Mouse (Mus musculus) adrenal gland, postnatal 25 days (tissue): ENCODE data around the gene Cldn20. TPM values are rescaled to one million over a fixed set of nuclear protein-coding genes. Genes with fewer than 3 reads are reported as not detected.
A peak's percentile ranks its signal among the peaks of the same experiment; 100 is the strongest.

Source experiments
- DNase-seq: peaks from one replicate; pipeline ENCODE4 v3.0.0; 2021; ENCODE audit warnings: mixed read lengths
- long read RNA-seq: library from polyadenylated mRNA; stranded (forward); transcript quantifications from one replicate; pipeline ENCODE4 v2.0.0, GENCODE M21; 2021
- total RNA-seq: library from RNA; stranded (reverse); gene quantifications from 2 replicates; pipeline ENCODE4 v1.2.3, GENCODE M21; 2021

Gene Cldn20
- 0.70 TPM in 1 of 2 replicates, not detected in the other for total RNA-seq
- long read RNA-seq, result 0 reads

DNA sequence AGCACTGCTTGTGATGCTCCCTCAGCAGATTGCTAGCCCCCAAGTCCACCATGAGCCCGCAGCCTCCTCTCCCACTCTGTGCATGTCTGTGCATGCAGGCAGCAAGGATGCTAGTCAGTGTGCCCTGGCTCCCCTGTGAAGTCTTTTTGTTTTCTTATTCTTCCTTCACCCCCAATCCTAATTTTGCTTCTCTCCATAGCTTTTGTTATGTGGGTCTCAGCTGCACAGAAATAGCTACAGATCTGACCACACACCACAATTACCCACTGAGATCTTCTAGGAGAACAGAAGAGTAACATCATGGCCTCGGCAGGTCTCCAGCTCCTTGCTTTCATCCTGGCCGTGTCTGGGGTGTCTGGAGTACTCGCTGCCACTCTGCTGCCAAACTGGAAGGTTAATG is at the start of gene Cldn20:
Gene Cldn20 (plus strand): TSS at position 301 of the 400 bp plus-strand sequence.
- no peak for DNase-seq

GRCm38 (mm10) chr17:3483091-3483490 is 49.3 kb upstream of the Cldn20 start:
- no peak for DNase-seq

DNA sequence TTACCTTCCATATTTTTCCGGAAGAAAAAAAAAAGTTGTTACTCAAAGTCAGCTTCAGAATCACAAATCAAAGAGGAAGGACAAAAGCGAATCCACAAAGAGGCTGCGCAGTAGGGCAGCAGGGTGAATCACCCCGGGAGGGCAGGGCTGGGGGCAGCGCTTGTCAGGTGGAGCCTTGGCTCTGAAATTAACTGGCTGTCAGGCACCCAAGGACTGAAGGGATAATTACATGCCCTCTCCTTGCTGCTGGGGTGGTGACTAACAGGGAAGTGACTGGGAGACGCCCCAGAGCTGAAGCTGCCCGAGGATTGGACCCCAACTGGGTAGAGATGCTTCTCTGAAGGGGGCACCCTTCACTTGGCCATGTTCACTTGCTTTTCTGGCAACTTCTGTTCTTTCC is 46.5 kb upstream of the Cldn20 start:
- DNase-seq, result peak; percentile 69

GRCm38 (mm10) chr17:3487211-3487610 is 45.1 kb upstream of the Cldn20 start:
- DNase-seq, result no peak

DNA sequence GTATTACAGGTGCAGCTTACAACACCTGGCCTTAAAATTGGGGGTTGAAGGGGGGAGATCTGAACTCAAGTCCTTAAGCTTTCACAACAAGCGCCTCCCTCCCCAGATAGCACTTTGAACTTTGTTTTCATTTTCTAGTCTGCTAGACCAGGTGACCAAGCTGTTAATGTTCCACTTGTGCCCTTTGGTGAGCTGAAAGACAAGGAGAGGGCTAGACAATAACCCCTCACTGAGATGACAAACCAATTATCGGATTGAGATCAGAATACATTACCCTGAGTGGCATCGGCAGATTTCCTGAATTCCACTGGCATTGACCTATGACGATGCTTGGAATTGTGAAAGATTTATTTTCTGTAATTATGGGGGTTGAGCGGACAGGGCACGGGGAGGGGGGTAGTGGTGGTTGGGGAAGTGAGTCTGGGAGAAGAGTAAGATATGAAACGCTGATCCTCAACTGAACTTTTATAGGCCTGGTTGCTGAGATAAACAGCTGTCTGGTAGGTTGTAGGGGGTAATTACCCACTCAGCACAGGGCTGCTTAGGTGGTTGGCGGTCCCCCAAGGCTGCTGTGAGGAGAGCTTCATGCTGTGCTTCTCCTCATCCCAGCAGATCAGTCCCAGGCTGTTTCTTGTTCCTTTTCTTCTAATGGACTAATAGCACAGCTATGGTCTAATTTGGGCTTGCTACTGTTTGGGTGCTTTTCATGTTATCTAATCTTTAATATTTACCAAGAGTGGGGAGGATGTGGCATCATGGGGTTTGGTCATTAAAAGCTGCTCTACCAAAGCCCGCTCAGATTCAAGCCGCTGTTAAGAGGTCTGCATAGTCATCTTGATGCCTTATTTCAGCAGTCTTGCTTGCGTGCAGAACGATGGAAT is 44.4 kb upstream of the Cldn20 start:
- DNase-seq, result no peak

DNA sequence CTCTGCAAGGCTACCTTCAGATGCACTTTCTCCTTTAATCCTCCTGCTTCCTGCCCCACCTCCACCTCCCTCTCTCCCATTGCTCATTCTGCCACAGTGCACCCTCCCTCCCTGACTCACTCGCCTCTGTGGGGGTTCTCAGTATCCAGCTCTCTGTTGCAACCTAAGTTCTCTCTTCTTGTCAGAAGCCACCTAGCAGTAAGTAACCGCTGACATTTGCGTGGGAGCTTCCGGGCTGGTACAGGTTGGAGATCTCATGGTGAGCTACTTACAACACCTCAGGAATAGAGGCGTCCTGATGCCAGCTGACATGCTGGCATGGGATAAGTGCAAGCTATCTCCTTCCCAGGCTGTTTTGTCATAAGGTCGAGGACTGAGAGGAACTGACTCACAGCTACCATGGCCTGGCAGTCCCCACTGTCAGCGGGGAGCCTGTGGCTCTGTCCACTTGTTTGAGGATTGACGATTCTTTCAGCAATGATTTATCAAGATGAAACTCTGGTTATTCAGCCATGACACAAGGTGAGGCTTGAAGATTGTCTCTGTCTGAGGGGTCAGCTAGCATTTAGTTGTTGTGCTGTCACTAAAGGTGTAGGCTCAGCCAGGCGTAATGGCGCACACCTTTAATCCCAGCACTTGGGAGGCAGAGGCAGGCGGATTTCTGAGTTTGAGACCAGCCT is 42.0 kb upstream of the Cldn20 start:
- DNase-seq, result peak; percentile 49

DNA sequence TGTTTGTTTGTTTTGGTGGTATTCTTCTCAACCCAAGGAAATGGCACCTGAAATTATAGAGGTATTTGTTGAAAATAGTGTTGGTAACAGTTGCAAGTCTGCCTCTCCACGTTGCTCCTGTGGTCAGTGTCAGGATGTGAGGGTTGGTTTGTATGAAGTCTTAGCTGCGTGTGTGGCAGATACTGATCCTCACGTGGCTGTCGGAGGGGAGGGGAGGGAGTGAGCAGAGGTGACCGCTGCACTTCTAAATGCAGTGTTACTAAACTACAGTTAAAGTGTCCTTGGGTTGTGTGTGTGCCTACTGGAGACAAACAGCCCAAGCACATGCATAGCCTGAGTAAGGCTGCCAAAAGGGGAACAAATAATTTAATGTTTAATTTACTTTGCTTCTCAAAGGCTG is 41.3 kb upstream of the Cldn20 start:
- DNase-seq, result peak; percentile 27

DNA sequence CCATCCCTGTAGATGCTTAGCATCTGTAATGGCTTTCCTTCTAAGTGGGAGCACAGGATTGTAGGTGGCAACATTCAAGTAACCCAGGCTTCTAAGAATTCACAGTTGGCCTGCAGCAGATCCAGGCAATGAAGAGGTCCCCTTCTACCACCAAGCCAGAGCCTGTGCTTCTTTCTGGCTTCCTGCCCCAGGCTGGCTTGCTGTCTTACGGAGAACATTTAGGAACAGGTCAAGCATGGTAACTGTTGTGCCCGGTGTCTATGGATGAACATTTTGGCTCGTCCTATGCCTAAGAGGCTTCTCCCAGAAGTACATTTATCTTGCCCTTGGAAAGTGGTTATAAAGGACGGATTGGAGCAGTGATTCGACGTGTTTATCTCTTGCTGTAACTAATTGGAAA is 40.7 kb upstream of the Cldn20 start:
- no peak for DNase-seq

DNA sequence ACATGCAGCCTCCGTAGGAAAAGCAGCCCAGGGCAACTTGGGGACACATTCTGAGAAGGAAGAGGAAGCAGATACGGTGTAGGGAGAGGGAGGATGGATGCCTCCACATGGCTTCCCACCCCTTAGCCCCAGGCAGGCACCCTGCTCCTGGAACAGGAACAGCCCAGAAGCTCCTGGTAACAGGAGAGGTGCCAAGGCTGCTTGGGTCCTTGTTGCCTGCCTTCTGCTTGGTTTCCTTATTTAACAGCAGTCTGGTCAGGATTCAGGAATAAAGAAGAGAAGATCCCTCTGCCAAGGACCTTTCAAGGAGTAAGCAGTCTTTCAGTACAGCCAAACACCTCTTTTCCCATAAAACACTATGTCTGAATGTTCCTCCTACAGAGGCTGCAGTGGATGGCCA is 36.8 kb upstream of the Cldn20 start:
- DNase-seq, result no peak

GRCm38 (mm10) chr17:3496080-3496479 is 36.3 kb upstream of the Cldn20 start:
- no peak for DNase-seq

GRCm38 (mm10) chr17:3498086-3498485 is 34.3 kb upstream of the Cldn20 start:
- peak; percentile 42 for DNase-seq

DNA sequence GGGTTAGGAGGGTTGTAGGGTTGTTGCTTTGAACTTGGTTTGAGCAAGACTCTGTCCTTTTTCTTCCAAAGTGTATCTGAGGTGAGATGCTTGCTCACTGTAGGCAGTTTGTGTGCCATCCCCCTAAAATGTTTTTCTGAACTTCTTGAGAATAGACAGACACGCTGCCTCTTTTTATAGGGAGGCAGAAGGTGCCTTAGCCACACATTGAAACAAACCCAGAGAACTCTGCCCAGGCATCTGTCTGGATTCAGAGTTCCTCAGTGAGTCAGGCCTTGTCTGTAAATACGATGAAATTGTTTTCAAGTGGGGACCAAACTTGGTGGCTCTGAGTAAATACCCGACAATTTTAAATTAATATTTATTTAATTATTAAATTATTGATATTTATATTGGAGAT is 33.8 kb upstream of the Cldn20 start:
- DNase-seq, result no peak

DNA sequence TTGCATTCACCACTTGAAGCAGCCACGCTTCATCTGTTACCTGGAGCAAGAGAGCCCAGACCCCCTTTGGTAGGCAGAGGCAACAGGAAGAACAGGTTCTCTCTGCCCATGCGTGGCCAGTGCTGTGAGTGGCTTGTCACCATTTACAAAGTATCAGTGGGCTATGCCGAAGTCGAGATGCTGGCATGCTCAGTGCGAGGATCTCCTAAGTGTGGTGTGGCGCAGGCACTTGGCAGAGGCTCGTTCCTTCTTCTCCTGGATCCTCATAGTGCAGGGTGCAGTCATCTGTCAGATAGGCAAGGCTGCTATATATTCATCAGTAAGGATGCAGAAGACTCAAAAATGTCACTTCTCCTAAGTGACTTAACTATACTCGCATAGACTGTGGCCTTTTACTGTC is 32.9 kb upstream of the Cldn20 start:
- no peak for DNase-seq

- no peak for DNase-seq
Measured at GRCm38 (mm10) chr17:3500076-3500475, 32.3 kb upstream of the Cldn20 start.

GRCm38 (mm10) chr17:3500936-3501335 is 31.4 kb upstream of the Cldn20 start:
- DNase-seq, result no peak

DNA sequence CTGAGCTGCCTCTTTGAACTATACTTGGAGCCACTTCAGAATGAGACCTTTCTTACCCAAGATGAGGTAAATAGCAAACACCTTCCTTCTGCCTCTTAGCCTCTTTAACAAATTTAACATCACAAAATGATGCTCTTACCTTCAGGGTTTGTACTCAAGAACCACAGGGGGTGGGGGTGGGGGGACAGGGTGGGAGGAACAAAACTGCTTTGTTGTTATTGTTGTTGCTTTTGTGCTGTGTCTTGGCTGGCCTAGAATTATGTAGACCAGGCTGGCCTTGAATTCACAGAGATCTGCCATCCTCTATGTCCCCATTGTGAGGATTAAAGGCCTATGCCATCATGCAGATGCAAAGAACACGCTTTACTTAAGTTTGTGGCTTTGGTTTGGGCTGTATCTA is 26.6 kb upstream of the Cldn20 start:
- no peak for DNase-seq

DNA sequence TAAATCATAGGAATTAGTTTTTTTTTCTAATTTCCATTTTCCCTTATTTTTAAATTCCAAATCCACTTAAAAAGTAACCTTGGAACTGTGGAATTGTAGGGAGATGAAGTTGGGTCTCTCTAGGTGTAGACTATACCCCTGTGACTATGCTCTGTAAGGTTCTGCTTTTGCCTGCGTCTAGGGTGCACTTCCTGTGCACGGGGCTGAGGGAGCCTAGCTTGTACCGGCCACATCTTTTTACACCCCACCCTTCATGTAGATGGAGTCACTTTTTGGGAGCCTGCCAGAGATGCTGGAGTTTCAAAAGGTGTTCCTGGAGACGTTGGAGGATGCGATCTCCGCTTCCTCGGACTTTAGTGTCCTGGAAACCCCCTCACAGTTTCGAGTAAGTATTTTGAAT is 25.8 kb upstream of the Cldn20 start:
- no peak for DNase-seq

GRCm38 (mm10) chr17:3509841-3510240 is 22.5 kb upstream of the Cldn20 start:
- peak; percentile 51 for DNase-seq

GRCm38 (mm10) chr17:3514316-3514715 is 18.0 kb upstream of the Cldn20 start:
- DNase-seq, result no peak

GRCm38 (mm10) chr17:3515851-3516250 is 16.5 kb upstream of the Cldn20 start:
- no peak for DNase-seq

- no peak for DNase-seq
Measured at GRCm38 (mm10) chr17:3516406-3516805, 15.9 kb upstream of the Cldn20 start.

DNA sequence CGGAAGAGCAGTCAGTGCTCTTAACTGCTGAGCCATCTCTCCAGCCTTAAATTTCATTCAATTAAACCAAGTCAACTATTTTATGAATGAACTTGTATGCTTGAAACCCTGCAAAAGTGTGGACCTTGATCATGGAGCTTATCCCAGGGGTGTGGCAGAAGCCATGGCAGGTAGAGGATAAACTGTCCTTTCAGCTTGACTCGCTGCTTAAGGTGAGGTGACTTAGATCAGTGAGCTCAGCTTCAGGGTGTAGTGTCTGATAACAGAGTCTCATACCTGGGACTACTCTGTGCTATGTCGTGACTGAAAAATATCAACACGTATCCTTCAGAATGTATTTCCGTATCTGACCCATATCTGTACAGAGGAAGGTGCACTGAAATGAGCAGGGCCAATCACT is 12.0 kb upstream of the Cldn20 start:
- no peak for DNase-seq

- no peak for DNase-seq
Measured at GRCm38 (mm10) chr17:3527841-3528471, 4.4 kb upstream of the Cldn20 start.
